Mouse (Mus musculus) heart, adult 8-10 months (tissue): ENCODE measurements at regions not wholly inside any gene's neighbourhood (a gene's known extent, or its start where the extent isn't known, plus 50 kb on each side); places are given as distances from the start of the nearest gene placed in this dataset.
A peak's percentile ranks its signal among the peaks of the same experiment; 100 is the strongest.

Experiments
- DNase-seq: peaks from one replicate; pipeline ENCODE4 v3.0.0; 2022; ENCODE audit warnings: low spot score

GRCm38 (mm10) chr2:77358176-77358575 is 77.8 kb upstream of the Sestd1 start:
- DNase-seq: peak; percentile 12

GRCm38 (mm10) chr2:77356798-77357197 is 76.4 kb upstream of the Sestd1 start:
- DNase-seq: no peak

GRCm38 (mm10) chr2:77351987-77352628 is 71.7 kb upstream of the Sestd1 start:
- no peak for DNase-seq

DNA sequence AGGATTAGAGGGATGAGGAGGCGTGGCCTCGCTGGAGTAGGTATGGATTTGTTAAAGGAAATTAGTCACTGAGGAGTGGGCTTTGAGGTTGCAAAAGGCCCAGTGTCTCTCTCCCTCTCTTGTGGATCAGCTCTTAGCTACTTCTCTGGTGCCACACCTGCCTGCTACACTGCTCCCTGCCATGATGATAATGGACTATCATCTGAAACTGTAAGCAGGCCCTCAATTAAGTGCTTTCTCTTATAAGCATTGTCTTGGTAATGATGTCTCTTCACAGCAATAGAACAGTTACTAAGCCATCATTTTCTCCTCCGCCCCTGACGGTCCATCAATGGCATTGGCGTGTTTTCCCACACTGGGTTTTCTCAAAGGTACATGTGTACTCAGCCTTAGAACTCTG is 66.6 kb upstream of the Sestd1 start:
- no peak for DNase-seq

DNA sequence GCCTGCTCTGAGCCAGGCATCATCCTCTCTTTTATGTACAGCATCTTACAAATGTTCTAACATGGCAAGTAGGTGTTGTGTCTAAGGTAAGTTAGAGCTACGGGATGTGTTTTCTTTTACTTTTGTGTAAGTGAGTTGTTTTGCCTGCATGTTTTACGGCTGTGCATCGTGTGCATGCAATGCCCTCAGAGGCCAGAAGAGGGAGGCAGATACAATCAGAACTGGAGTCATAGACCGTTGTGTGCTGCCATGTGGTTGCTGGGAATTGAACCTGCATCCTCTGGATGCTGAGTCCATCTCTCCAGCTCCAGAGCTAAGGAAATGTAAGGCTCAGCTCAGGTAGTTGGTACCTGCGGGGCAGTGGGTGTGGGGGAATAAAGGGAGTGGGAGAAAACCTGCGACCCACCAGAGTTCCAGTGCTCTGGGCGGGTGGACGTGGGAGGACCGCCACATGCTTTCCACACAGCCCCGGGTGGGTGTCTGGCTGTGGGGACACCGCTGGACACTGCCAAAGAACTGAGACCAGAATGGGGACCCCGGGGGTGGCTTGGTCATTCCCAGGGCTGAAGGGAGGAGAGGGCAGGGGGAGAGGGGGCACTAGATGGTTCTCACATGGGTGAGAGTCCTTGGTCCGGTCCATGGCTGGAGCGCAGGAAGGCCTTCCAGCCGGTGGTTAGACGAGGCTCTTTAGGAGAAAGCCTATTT is 63.5 kb upstream of the Sestd1 start:
- no peak for DNase-seq

GRCm38 (mm10) chr2:77342416-77342815 is 62.0 kb upstream of the Sestd1 start:
- no peak for DNase-seq

GRCm38 (mm10) chr2:77341575-77342332 is 61.4 kb upstream of the Sestd1 start:
- peak; percentile 96 for DNase-seq

DNA sequence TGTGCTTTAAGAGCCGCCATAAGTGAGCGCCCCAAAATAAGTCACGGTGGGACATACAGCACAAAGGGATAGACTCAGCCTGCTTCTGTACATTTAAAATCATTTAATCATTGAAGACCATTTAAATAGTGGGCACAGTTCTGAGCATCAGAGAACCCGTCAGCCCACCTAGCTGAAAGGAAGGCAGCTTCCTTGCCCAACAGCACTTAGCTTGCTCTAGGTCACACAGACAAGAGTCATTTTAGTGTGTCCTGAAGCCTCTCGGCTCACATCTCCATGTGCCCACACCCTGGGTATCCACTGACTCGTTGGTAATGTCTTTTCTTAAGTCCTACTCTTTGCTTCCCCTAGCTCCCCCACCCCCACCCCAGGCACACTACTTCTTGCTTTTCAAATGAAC is 59.7 kb upstream of the Sestd1 start:
- no peak for DNase-seq

DNA sequence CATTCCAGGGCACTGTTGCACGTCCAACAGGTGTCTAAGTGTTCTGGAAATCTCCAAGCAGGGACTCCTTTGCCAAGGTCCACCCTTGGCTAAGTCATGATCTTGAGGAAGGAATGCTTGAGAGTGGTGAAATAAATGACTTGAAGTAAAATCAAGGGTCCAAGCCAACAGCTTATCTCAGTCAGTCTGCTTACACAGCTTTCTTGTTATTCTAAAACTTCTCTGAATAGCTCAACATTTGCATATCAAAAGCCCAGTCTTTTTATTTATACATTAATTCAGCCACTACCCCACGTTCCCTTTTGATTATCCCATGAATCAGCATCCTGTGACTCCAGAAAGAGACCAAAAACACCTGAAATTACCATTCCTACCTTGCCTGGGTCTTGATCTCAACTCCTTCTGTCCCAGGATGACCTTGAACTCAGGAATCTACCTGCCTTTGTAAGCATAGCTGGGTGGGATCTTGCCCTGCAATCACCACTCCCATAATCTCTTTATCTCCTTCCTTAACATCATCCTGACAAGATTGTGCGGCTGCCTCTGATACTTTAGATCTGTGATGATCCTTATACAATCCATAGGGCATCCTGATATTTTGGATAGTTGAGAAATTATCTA is 57.5 kb upstream of the Sestd1 start:
- DNase-seq: no peak

- no peak for DNase-seq
These were observed 56.9 kb upstream of the Sestd1 start for GRCm38 (mm10) chr2:77337318-77337717.

- no peak for DNase-seq
These were observed 56.4 kb upstream of the Sestd1 start for GRCm38 (mm10) chr2:77336810-77337209.

- no peak for DNase-seq
These were observed 54.3 kb upstream of the Sestd1 start for GRCm38 (mm10) chr2:77334706-77335105.

- no peak for DNase-seq
These were observed 53.1 kb upstream of the Sestd1 start for GRCm38 (mm10) chr2:77333394-77334079.
